Mouse (Mus musculus) adrenal gland, adult 8-10 months (tissue): Measurements from ENCODE around the gene Cacnb3. TPM values are rescaled to one million over a fixed set of nuclear protein-coding genes. Genes with fewer than 3 reads are reported as not detected.

Experiments used
- DNase-seq: peaks from one replicate; pipeline ENCODE4 v3.0.0; 2022
- total RNA-seq, 4 experiments: library from RNA; stranded (reverse); gene quantifications; 2 replicates each; pipeline ENCODE4 v1.2.4; 2022

Cacnb3 gene
- total RNA-seq, 4 experiments from 2014 or later, result 13.4 to 19.6 (median 15.7) TPM

GRCm38 (mm10) chr15:98640157-98640556, 9.5 kb downstream of the Cacnb3 start:
- no peak for DNase-seq

- no peak for DNase-seq
Measured at GRCm38 (mm10) chr15:98644406-98644805, 13.8 kb downstream of the Cacnb3 start.

- DNase-seq, result no peak
Measured at GRCm38 (mm10) chr15:98645057-98646026, 14.7 kb downstream of the Cacnb3 start.

GRCm38 (mm10) chr15:98646737-98647136, 16.1 kb downstream of the Cacnb3 start:
- no peak for DNase-seq

- no peak for DNase-seq
Measured at GRCm38 (mm10) chr15:98647308-98647707, 16.7 kb downstream of the Cacnb3 start.

GRCm38 (mm10) chr15:98648071-98648470, 17.4 kb downstream of the Cacnb3 start:
- no peak for DNase-seq

- DNase-seq, result no peak
Measured at GRCm38 (mm10) chr15:98651431-98651830, 20.8 kb downstream of the Cacnb3 start.

- no peak for DNase-seq
Measured at GRCm38 (mm10) chr15:98652174-98652573, 21.5 kb downstream of the Cacnb3 start.

- no peak for DNase-seq
Measured at GRCm38 (mm10) chr15:98656982-98657751, 26.5 kb downstream of the Cacnb3 start.

GRCm38 (mm10) chr15:98662198-98662566, 31.5 kb downstream of the Cacnb3 start:
- DNase-seq, result no peak

GRCm38 (mm10) chr15:98662567-98663545, 32.2 kb downstream of the Cacnb3 start, which contains the start of gene Ddx23:
TSS of gene Ddx23 (minus strand) at chr15:98662894.
- peak; percentile 94 for DNase-seq

GRCm38 (mm10) chr15:98664042-98664907, 33.6 kb downstream of the Cacnb3 start:
- DNase-seq, result no peak

- DNase-seq, result peak; percentile 48
Measured at GRCm38 (mm10) chr15:98672592-98672991, 42.0 kb downstream of the Cacnb3 start.

- DNase-seq, result no peak
Measured at GRCm38 (mm10) chr15:98673732-98674131, 43.1 kb downstream of the Cacnb3 start.

GRCm38 (mm10) chr15:98674284-98674993, 43.8 kb downstream of the Cacnb3 start:
- no peak for DNase-seq

GRCm38 (mm10) chr15:98674994-98675545, 44.4 kb downstream of the Cacnb3 start:
- no peak for DNase-seq

- DNase-seq, result no peak
Measured at GRCm38 (mm10) chr15:98675634-98676250, 45.1 kb downstream of the Cacnb3 start.

- DNase-seq, result no peak
Measured at GRCm38 (mm10) chr15:98676471-98676870, 45.8 kb downstream of the Cacnb3 start.

- DNase-seq, result peak; percentile 83
Measured at GRCm38 (mm10) chr15:98676940-98677728, 46.5 kb downstream of the Cacnb3 start, which contains the start of gene Rnd1. TSS of gene Rnd1 (minus strand) at chr15:98677461.
